ENCODE assay signal across 16 mouse cellular contexts in the genomic region with DNA sequence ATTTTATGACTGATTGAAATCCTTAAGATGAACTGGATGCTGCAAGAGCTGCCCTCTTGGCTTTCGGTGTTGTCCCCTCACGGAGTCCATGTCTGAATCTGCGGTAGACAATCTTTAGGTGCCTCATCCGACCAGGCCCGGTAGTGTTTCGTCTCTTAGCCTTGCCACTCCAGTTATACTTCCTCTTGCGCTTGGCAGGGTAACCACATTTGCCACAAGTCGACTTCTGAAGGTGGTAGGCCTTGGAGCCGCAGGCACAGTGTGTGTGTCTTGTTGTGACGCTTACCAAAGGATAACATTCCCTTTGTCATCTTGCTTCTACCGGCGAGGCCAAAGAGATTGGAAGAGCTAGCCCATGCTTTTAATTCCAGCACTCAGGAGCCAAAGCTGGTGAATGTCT. TPM values are rescaled to one million over a fixed set of nuclear protein-coding genes. Genes with fewer than 3 reads are reported as not detected.
DNase-seq lines count a peak whose midpoint lies in the region; ATAC-seq and TF ChIP-seq lines count a peak whose summit lies in the region.
"Had no signal": no experiment of that assay in that cellular context is flagged by ENCODE, and none has a peak within 500 bp of the region (broad histone marks: within the 10 kb centered on the region; RNA-seq: fewer than 3 reads in every experiment).

No protein-coding gene starts in this region.

- H3K9ac ChIP-seq in lung, postnatal 0 days (replicated peaks; ENCODE audit: low read depth): no peak overlapping the region
- H3K9ac ChIP-seq: limb, embryonic 12.5 days had no signal

- ATAC-seq in lung, postnatal 0 days: no peak
- ATAC-seq in megakaryocyte progenitor cell, adult 5-6 weeks (replicated peaks; ENCODE audit: poor library complexity): peak; percentile 88
- ATAC-seq: forebrain, embryonic 16.5 days had no signal

- no peak for TF ChIP-seq CTCF in lung, postnatal 0 days (IDR thresholded peaks at IDR 0.05)

- no peaks in the 10 kb centered on the region for H3K27me3 ChIP-seq in lung, postnatal 0 days (replicated peaks; ENCODE audit: insufficient read depth, low read length)
- H3K27me3 ChIP-seq: limb, embryonic 12.5 days had no signal

- TF ChIP-seq EP300 in lung, postnatal 0 days (IDR thresholded peaks at IDR 0.05): no peak

- no peaks in the 10 kb centered on the region for H3K4me1 ChIP-seq in lung, postnatal 0 days (ENCODE audit: insufficient read depth, low read depth, low read length)
- H3K4me1 ChIP-seq: heart, embryonic 10.5 days had no signal

- WGBS in lung, postnatal 0 days: 82% methylated on average over 12 of the region's 12 CpGs

- intact Hi-C loops in left cerebral cortex, postnatal 25 days (cut with DNase I): no loop called here
- intact Hi-C loops in left cerebral cortex, postnatal 36 days (cut with DNase I): no loop called here

- H3K9me3 ChIP-seq in lung, postnatal 0 days (ENCODE audit: low read length): no peaks in the 10 kb centered on the region
- H3K9me3 ChIP-seq: heart, embryonic 10.5 days; limb, embryonic 12.5 days; megakaryocyte, embryonic 14.5 days had no signal

- H3K4me3 ChIP-seq in lung, postnatal 0 days (ENCODE audit: low read depth, low read length): no peak overlapping the region
- H3K4me3 ChIP-seq: heart, embryonic 10.5 days; limb, embryonic 12.5 days; megakaryocyte, embryonic 14.5 days had no signal

- H3K4me2 ChIP-seq in lung, postnatal 0 days (replicated peaks; ENCODE audit: low read depth, low read length): no peak overlapping the region
- H3K4me2 ChIP-seq: limb, embryonic 12.5 days had no signal

- H3K36me3 ChIP-seq in lung, postnatal 0 days (ENCODE audit: insufficient read depth, low read length): no peaks in the 10 kb centered on the region
- H3K36me3 ChIP-seq: heart, embryonic 10.5 days; limb, embryonic 12.5 days had no signal

- peak; percentile 36 for DNase-seq in lung, postnatal 25 days (ENCODE audit: low spot score)
- DNase-seq in lung, postnatal 0 days (ENCODE audit: low spot score): no peak
- peak; percentile 52 to 66 for DNase-seq in CD8-positive naive resting alpha-beta T cell, adult 2 months (ENCODE audit: low read depth in 2 of 2, low spot score in 2 of 2)
- peak; percentile 60 to 66 for DNase-seq in thymus, postnatal 10 days (ENCODE audit: low spot score in 2 of 2)
- no peak for DNase-seq in left cerebral cortex, postnatal 25 days (ENCODE audit: low spot score in 2 of 2)
- no peak for DNase-seq in urinary bladder, adult 18-20 months (ENCODE audit: low spot score in 2 of 2)
- DNase-seq in left cerebral cortex, postnatal 36 days (ENCODE audit: low spot score in 2 of 2): no peak
- DNase-seq: adrenal gland, postnatal 36 days; cerebellum, adult 9-11 months; gastrocnemius, postnatal 10 days; heart, postnatal 36 days had no signal

- no peak overlapping the region for H3K27ac ChIP-seq in lung, postnatal 0 days (ENCODE audit: low read length)
- H3K27ac ChIP-seq: heart, embryonic 10.5 days; limb, embryonic 12.5 days had no signal

RNA-seq across cellular contexts. Expression of a gene that starts 19.5 kb away (rescaled TPM):
- polyA plus RNA-seq in lung, postnatal 0 days (2015; fragmentation: Nextera tagmentation; extraction: Ambion mirVana): 42.9 and 48.9 TPM in 2 replicates
- total RNA-seq in megakaryocyte progenitor cell, adult 5-6 weeks (2015): 104 and 118 TPM in 2 replicates
- 87.7 and 97.3 TPM in 2 replicates for total RNA-seq in megakaryocyte progenitor cell, adult 5-6 weeks (2017)
- total RNA-seq in left cerebral cortex, postnatal 25 days (2021): 10 to 100 TPM; 87.6 to 88.7 TPM
- 10 to 100 TPM; 85.2 to 94.1 TPM for total RNA-seq in left cerebral cortex, postnatal 36 days (2021)

RNA-seq across cellular contexts. Expression of a gene that starts 49.4 kb away (rescaled TPM):
- polyA plus RNA-seq in lung, postnatal 0 days (2015; fragmentation: Nextera tagmentation; extraction: Ambion mirVana): 318 and 349 TPM in 2 replicates
- total RNA-seq in megakaryocyte progenitor cell, adult 5-6 weeks (2015): 310 and 335 TPM in 2 replicates
- total RNA-seq in megakaryocyte progenitor cell, adult 5-6 weeks (2017): 303 and 393 TPM in 2 replicates
- total RNA-seq in left cerebral cortex, postnatal 25 days (2021): 100 to 1,000 TPM; 115 to 138 TPM
- total RNA-seq in left cerebral cortex, postnatal 36 days (2021): 100 to 1,000 TPM; 119 to 127 TPM

Comparison
In these comparisons a context has a peak if more than half of its experiments do, and no peak if none do; other contexts are left out.
1. DNase-seq: peak in lung, postnatal 25 days (single experiment), CD8-positive naive resting alpha-beta T cell, adult 2 months (2 of 2) and thymus, postnatal 10 days (2 of 2); none in lung, postnatal 0 days (single experiment), left cerebral cortex, postnatal 25 days (0 of 2), urinary bladder, adult 18-20 months (0 of 2) and left cerebral cortex, postnatal 36 days (0 of 2).